ENCODE assay signal across 8 mouse cellular contexts in genomic region chr15:38607368-38607767, GRCm38 (mm10).
A peak's percentile ranks its signal among the peaks of the same experiment; 100 is the strongest.
DNase-seq lines count a peak whose midpoint lies in the region; ATAC-seq lines count a peak whose summit lies in the region.

No protein-coding gene starts in this region.

- peak; percentile 28 to 38 for DNase-seq in cerebellum, postnatal 14 days
- DNase-seq in cerebellum, adult 9-10 months = no peak
- DNase-seq in urinary bladder, postnatal 36 days (ENCODE audit: low spot score in 2 of 2) = peak; percentile 9 to 12
- DNase-seq in urinary bladder, adult 2 months (ENCODE audit: low spot score) = no peak
- DNase-seq in lung, postnatal 14 days = peak; percentile 43
- DNase-seq in right cerebral cortex, postnatal 14 days = no peak
- no peak for DNase-seq in right cerebral cortex, postnatal 4 days

- ATAC-seq in monocyte, adult 5-6 weeks (replicated peaks; ENCODE audit: insufficient number of reproducible peaks, low FRiP score, low TSS enrichment, poor library complexity, severe bottlenecking) = no peak

Comparison
In these comparisons a context has a peak if more than half of its experiments do, and no peak if none do; other contexts are left out.
1. DNase-seq: peak in cerebellum, postnatal 14 days (2 of 2), urinary bladder, postnatal 36 days (2 of 2) and lung, postnatal 14 days (single experiment); none in cerebellum, adult 9-10 months (single experiment), urinary bladder, adult 2 months (single experiment), right cerebral cortex, postnatal 14 days (single experiment) and right cerebral cortex, postnatal 4 days (single experiment).